Mouse (Mus musculus): ENCODE measurements around the gene Enc1. TPM values are rescaled to one million over a fixed set of nuclear protein-coding genes. Genes with fewer than 3 reads are reported as not detected.

Enc1 gene
- total RNA-seq, 2 experiments from 2014 or later, result 740 to 833 TPM

DNA sequence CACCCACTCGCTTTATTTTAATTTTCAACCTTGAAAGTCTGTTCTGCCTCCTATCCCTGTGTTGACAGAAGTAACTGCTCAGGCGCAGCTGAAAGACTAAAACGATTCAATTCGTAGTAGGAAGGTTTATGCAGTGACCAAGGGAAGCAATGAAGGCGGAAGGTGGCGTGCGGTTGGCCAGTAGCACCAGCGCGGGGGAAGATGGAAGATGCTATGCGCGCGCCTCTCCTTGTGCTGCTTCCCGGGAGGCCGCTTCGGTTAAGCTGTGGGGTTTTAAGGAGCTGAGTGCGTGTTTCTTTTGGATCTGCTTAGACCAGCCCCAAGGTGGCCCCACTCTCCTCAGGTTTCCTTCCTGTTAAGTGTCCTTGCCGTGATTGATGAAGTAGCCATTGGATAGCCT lies 15.8 kb upstream of the Enc1 start:
- DNase-seq, result no peak

DNA sequence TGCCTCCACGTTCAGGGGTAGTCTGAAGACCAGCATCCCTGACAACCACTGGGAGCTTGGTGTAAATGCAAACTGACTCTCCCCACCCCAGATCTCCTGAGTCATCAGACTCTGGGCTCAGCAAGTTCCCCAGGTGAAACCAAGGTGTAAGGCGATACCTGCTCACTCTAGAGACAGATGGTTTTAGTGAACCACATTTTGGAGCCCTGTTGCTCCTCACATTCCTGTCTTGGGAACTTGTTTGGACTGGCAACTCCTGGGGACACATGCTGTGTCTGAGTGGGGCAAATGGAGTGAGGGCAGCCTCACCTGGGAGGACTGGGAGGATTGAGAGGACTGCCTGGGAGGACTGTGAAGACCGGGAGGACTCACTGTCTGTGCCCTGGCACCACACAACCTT lies 13.1 kb upstream of the Enc1 start:
- DNase-seq, result no peak
- intact Hi-C loops (cut with DNase I), result no loop called here

More for the DNA sequence above, 15.8 kb upstream of the Enc1 start:
- intact Hi-C loops (cut with DNase I), result no loop called here

DNA sequence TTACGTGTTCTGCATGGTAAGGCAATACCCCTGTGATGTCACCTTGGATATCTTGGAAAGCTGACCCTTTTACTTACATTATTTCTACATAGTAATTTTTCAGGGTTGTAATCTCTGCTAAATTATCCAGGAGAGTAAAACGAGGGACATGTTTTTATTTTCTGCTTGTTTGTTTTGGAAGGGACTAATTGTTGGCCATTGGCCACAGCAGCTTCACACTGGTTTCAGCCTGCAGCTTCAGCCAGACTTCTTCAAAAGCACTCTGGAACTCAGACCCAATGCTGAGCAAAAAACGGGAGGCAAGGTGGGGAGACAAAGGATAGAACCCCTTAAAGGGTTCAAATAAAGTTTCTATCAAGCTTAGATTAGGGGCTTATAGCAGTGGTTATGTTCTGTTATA lies 10.8 kb upstream of the Enc1 start:
- intact Hi-C loops (cut with DNase I), result loop anchor here (10.0 kb wide), 1 partner anchor 1015 kb away; no protein-coding TSS in a partner anchor
- no peak for DNase-seq

DNA sequence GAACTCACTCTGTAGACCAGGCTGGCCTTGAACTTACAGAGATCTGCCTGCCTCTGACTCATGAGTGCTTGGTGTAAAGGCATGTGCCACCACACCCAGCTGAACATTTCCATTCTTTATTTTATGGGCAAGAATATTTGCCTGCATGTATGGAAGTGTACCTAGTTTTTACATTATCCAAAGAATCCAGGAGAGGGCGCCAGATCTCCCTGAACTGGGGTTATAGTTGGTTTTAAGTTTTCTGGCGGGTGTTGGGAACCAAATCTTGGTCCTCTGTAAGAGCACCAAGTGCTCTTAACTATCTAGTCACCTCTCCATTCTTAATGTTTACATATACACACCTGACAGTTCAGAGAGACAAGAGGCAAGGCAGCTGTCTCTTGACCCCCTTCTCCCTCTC lies 7.8 kb upstream of the Enc1 start:
- intact Hi-C loops (cut with DNase I), result loop anchor here (10.0 kb wide), 1 partner anchor 1012 kb away; no protein-coding TSS in a partner anchor
- no peak for DNase-seq

DNA sequence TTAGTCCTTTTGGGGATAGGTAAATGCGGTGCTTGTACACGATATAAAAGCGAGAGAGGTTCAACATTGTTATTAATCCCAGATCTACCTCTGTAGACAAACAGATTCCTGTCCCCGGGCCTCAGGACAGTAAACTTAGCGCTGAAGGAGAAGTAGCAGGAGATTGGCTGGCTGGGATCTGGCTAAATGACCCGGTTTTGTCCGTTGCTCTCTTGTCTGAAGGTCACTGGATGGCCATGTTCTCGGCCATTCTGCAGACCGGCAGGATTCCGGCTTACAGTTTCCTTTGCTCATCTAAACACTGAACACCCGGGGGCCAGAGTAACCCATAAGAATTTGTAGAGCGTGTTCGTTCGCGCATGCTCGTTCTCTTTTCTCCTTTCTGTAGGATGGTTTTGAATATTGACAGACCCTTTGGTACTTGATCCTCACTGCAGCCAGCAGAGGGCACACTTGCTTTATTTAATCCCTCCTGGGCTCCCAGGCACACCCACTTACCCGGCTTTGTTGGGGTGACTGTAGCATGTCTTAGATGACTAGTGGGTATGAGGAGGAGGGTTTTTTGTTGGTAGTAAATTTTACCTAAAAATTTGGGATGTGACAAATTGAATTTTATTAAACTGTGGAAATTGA lies 6.0 kb upstream of the Enc1 start:
- DNase-seq, result peak; percentile 89
- intact Hi-C loops (cut with DNase I), result loop anchor here (1.0 to 10.0 kb wide), 2 partner anchors 703 to 1010 kb away; no protein-coding TSS in a partner anchor

DNA sequence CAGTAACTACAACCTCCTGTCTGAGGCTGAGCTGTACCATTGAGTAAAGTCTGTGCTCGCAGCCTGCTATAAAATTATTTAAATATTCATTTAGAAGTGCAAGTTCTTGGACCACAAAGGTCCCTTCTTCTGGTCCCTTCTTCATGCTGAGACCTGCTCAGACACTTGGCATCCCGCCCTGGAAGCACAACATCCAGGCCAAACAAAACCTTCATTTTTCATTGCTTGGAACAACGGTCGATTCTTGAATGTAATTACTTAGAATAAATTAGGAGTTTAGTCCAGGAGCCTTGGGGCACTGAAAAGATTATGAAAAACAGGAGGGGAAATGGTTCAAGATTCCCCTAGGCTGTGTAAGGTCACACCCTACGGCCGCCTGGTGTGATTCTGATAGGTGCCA lies 5.0 kb upstream of the Enc1 start:
- intact Hi-C loops (cut with DNase I), result loop anchor here (1.0 to 10.0 kb wide), 2 partner anchors 702 to 1009 kb away; no protein-coding TSS in a partner anchor
- DNase-seq, result no peak

DNA sequence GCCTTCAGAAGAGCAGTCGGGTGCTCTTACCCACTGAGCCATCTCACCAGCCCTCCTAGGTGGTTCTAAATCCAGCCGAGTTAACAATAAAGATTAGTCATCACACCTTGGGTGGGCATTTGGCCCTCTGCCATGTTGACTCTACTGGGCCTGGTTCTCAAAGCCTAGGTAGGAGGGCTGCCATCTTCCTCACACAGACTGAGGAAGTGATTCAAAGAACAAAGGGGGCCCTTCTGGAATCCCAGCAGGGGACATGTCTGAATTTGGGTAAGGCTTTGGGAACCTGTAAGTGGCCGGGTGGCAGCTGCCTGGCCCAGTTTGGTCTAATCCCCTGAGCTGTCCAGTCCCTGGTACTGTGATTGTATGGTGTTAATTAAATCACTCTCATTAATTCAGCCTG lies 3.2 kb upstream of the Enc1 start:
- DNase-seq, result no peak
- intact Hi-C loops (cut with DNase I), result loop anchor here (10.0 kb wide), 1 partner anchor 1007 kb away; no protein-coding TSS in a partner anchor

DNA sequence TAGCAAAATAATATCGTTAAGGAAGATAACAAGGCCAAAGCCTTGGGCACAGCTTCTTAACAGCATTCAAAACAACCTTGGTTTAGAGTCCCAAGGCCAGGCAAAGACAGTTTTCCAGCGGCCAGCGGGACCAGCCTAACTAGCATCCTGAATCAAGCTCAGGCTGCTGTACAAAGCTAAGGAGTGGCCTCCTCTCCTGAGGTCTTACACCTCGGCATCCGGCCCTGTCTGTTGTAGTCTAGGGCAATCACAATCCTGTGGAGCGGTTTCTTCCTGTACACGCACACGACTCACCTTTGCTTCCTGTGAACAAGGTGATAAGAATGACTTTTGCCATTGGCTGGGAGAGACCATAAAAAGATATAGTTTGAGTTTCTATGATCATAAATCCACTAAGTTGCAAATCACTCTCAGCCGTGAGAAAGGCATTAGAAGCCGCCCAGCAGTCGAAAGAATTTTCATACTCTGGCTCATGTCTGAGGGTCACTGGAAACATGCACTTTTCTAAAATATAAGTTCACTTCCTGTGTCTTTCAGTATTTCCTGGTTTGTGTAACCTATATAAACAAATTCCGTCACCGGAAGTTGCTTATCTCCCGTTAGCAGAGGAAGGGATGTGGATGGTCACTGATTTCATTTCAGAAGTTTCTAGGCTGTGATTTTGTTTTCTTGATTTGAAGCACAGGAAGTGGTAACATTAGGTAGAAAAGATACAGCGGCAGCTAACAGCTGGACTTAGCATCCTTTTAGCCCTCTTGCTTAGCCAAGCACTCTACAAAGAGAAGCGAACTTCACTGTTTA lies 2.5 kb upstream of the Enc1 start:
- no peak for DNase-seq
- intact Hi-C loops (cut with DNase I), result loop anchor here (10.0 kb wide), 1 partner anchor 1006 kb away; no protein-coding TSS in a partner anchor

DNA sequence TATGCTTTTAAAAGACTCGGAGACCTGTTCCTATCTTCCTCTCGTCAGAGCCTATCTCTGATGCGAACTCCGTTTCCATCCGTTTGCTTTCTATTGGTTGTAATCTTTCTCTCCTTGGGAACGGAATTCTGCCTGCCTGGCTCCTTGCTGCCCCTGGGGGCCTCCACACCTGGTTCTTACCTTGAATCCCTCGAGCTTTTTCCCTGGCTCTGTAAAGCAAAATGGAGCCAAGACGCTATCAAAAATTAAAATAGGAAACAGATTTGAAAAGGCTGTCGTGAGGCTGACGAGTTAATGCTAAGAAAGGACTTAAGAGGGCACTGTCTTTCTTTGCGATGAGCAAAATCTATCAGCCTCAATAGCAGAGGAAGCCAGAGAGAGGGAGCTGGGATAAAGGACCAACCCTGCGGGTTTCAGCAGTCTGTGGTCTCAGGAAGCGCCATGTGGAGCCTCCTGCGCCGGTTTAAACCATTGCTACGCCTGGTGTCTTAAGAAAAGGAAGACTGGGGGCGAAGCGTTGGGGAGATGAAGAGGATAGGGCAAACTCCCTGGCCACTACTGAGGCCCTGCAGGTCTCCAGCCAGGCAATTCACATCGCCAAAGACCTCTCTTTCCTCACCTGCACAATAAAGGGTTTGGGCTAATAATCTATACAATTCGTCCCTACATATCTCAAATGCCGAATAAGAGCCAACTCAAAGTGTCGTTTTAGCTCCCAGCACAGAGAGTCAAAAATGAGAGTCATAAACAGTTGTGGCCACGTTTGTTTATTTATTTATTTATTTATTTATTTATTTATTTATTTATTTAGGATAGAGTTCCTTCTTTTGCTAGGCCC lies 1.3 kb upstream of the Enc1 start:
- peak; percentile 57 for DNase-seq
- intact Hi-C loops (cut with DNase I), result loop anchor here (10.0 kb wide), 5 partner anchors 145 to 1005 kb away; no protein-coding TSS in a partner anchor

DNA sequence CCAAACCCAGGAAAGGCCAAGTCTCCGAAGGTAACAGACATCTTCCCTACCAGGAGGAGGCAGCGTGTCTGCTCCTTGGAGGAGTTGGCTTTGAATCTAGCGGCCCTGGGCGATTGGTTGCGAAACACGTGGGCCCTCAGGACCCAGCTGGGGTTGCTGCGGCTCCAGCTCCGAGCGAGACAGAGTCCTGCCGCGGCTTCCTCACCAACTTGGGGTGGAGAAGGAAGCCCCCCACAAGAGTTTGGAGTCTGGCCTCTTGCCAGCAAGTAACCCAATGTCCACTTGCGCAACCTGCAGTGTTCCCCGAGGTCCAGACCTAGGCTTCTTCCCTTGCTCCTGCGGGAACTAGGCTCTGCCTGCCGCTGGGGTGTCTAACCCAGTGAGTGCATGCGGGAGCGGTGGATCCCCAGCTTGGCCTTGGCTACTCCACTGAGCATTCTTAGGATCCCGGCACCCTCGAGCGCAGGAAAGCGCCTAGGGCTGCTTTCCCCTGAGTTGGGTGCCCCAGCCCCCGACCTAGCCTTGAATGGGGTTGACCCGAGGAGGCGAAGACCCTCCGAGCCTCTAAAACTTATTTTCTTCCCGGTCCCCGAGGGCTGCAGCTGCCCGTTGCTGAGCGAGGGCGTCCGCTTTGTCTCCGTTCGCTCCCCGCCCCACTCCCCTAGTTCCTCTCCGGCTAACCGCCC lies 483 bp upstream of the Enc1 start:
- peak; percentile 76 for DNase-seq

DNA sequence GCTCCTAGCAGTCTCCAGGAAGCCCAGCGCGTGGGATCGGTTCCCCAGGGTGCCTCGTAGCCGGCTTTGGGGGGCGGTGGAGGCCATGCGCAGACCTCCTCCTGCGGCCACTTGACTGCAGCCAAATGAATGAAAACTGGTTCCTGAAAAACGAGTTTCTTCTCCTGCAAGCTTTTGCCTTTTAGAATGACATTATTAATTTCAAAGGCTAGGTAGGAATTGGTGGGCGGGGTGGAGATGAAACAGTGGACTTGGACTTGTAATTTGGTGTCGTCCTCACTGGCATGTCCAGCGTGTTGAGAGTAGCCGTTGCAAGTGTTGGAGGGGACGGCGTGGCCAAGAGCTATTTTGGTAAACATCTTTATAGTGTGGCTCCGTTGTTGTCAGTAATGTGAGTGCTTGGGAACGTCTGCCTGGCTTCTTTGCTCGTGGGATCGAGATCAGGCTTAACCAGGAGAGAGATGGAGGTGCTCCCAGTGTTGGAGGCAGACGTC lies 929 bp downstream of the Enc1 start:
- no peak for DNase-seq
- intact Hi-C loops (cut with DNase I), result loop anchor here (10.0 kb wide), 4 partner anchors 143 to 403 kb away; no protein-coding TSS in a partner anchor

More for the DNA sequence above, 483 bp upstream of the Enc1 start:
- intact Hi-C loops (cut with DNase I), result loop anchor here (10.0 kb wide), 4 partner anchors 144 to 404 kb away; no protein-coding TSS in a partner anchor

DNA sequence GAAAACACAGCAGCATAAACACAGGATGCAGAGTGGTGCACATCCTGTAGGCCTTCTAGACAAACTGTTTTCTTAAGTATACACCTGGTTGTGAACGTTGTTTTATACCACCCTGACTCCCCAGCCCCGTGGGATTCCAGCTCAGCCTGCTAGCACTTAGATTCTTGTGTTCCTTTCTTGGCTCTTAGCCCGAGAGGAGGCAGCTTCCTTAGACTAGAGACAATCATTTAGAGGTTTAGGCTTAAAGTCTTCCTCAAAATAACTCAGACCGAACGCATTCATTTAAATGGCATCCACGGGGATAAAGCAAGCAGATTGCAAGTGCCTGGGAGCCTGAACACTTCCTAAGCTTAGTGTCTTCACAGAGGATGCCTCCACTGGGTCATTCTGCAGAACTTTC lies 1.8 kb downstream of the Enc1 start:
- no peak for DNase-seq
- intact Hi-C loops (cut with DNase I), result loop anchor here (10.0 kb wide), 4 partner anchors 142 to 402 kb away; no protein-coding TSS in a partner anchor

DNA sequence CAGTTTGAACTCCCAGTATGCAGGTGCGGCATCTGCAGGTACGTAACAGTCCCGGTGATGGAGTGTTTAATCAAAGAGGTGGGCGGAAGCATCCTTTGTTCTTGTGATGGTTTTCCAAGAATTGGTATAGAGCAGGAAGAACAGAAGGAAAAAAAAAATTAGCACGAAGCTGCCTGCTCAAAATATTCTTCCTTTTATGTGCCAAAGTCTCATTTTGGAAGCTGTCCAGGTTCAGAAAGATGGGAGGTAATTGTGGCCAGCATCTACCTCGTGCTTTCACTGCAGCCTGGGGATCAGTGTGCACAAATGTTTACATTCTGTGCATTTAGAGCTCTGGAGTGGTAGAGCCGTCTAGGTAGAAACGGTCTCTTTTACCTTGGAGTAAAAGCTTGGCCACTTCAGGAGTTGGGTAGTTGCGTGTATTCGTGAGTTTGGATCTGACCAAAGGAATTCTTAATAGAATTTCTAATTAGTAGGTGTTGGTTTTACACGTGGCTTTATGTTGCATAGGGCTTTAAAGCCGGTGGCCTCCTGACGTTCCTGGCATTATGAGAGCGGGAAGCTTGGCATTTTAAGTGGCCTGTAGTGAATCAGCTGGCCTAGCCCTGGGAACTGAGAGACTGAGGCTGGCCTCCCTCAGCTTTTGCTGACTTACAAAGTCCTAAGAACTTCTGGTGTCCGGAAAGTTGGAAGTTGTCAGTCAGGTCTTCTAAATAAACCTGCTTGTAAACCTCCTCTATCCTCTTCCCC lies 3.2 kb downstream of the Enc1 start:
- intact Hi-C loops (cut with DNase I), result loop anchor here (10.0 kb wide), 4 partner anchors 141 to 401 kb away; no protein-coding TSS in a partner anchor
- no peak for DNase-seq

DNA sequence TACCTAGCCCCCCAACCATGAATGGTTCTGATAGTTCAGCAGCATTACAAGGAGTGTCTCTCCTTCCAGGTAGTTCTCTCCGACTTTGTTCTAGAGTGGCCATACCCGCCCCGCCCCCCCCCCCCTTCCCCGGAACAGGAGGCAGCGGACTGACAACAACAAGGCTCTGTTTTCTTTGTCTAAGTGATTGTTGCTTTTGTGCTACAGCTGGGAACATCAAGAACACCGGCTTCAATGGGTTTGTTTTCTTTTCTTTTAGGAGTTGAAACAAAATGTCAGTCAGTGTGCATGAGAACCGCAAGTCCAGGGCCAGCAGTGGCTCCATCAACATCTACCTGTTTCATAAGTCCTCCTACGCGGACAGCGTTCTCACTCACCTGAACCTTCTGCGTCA lies 3.8 kb downstream of the Enc1 start:
- intact Hi-C loops (cut with DNase I), result loop anchor here (10.0 kb wide), 4 partner anchors 140 to 400 kb away; no protein-coding TSS in a partner anchor

DNA sequence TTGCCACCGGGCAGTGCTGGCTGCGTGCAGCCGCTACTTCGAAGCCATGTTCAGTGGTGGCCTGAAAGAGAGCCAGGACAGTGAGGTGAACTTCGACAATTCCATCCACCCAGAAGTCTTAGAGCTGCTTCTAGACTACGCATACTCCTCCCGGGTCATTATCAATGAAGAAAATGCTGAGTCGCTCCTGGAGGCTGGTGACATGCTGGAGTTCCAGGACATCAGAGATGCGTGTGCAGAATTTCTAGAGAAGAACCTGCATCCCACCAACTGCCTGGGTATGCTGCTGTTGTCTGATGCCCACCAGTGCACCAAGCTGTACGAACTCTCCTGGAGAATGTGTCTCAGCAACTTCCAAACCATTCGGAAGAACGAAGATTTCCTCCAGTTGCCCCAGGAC lies 4.3 kb downstream of the Enc1 start:
- intact Hi-C loops (cut with DNase I), result loop anchor here (10.0 kb wide), 4 partner anchors 140 to 400 kb away; no protein-coding TSS in a partner anchor
- DNase-seq, result no peak

More for the DNA sequence above, 3.8 kb downstream of the Enc1 start:
- no peak for DNase-seq

DNA sequence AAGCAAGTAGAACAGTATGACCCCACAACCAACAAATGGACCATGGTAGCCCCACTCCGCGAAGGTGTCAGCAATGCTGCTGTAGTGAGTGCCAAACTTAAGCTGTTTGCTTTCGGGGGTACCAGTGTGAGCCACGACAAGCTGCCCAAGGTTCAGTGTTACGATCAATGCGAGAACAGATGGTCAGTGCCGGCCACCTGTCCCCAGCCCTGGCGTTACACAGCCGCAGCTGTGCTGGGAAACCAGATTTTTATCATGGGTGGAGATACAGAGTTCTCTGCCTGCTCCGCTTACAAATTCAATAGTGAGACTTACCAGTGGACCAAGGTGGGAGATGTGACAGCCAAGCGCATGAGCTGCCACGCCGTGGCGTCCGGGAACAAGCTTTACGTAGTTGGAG lies 5.3 kb downstream of the Enc1 start:
- intact Hi-C loops (cut with DNase I), result loop anchor here (10.0 kb wide), 4 partner anchors 139 to 399 kb away; no protein-coding TSS in a partner anchor
- peak; percentile 55 for DNase-seq

DNA sequence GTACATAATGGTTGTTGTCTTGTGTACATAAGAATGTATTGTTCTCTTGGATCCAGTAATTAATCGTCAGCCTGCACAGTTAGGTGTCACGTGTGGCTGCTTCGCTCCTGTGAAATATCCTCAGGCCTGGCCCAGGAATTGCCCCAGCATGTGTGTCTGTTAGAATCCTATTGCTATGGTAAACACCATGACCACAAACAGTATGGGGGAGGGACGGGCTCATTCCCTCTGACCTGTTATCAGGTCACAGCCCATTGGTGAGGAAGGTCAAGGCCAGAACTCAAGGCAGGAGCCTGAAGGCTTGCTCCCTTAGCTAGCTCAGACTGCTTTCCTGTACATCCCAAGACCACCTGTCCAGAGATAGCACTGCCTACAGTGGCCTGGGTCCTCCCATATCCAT lies 6.8 kb downstream of the Enc1 start:
- DNase-seq, result no peak
- intact Hi-C loops (cut with DNase I), result loop anchor here (10.0 kb wide), 4 partner anchors 137 to 397 kb away; no protein-coding TSS in a partner anchor

DNA sequence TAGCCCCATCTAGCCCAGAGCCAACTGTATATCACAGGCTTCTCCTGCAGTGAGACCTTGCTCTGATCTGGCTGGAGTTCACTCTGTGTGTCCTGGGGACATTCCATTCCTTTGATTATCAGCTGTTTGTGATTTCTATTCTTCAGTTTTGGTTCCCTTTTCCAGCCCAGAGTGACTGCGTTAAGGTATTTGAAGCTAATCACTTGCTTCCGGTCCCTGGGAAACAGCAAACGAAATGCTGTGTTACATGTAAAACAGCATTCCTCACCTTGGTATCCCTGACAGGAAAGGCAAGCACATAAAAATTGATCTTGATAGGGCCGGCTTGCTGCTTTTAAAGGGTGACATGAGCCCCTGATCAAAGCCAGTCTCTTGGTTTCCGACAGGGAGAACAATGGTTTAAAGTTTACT lies 8.2 kb downstream of the Enc1 start:
- intact Hi-C loops (cut with DNase I), result loop anchor here (10.0 kb wide), 4 partner anchors 136 to 396 kb away; no protein-coding TSS in a partner anchor

More for the DNA sequence above, 8.2 kb downstream of the Enc1 start:
- no peak for DNase-seq

Data from left cerebral cortex, postnatal 4 days (tissue).